9 mouse cellular contexts compared by ENCODE assay signal in genomic region chr17:64914302-64914701, GRCm38 (mm10).
DNase-seq lines count a peak whose midpoint lies in the region; ATAC-seq and TF ChIP-seq lines count a peak whose summit lies in the region.
"Had no signal": no experiment of that assay in that cellular context is flagged by ENCODE, and none has a peak within 500 bp of the region (broad histone marks: within the 10 kb centered on the region; RNA-seq: fewer than 3 reads in every experiment).

No protein-coding gene starts in this region.

- intact Hi-C loops in heart, postnatal 25 days (cut with DNase I): no loop called here

- peak; percentile 78 for DNase-seq in heart, adult 11 months
- DNase-seq in heart, postnatal 25 days (ENCODE audit: low spot score): no peak
- DNase-seq in retina, postnatal 1 day: peak; percentile 24
- no peak for DNase-seq in retina, embryonic 14.5 days (ENCODE audit: low spot score)
- peak; percentile 29 for DNase-seq in kidney, postnatal 0 days (ENCODE audit: low spot score)
- DNase-seq in frontal cortex, postnatal 10 days (ENCODE audit: low spot score in 2 of 2): no peak
- no peak for DNase-seq in cerebellum, adult 8-10 months

- H3K9ac ChIP-seq in kidney, postnatal 0 days (ENCODE audit: low read depth, low read length): no peak overlapping the region
- H3K9ac ChIP-seq in neural tube, embryonic 14.5 days (replicated peaks; ENCODE audit: low read depth, low read length): no peak overlapping the region

- H3K36me3 ChIP-seq in kidney, postnatal 0 days (ENCODE audit: insufficient read depth, low read length): no peaks in the 10 kb centered on the region
- no peaks in the 10 kb centered on the region for H3K36me3 ChIP-seq in neural tube, embryonic 14.5 days (ENCODE audit: control insufficient read depth, insufficient read depth, low read length)

- H3K27me3 ChIP-seq in kidney, postnatal 0 days (ENCODE audit: insufficient read depth, low read length): no peaks in the 10 kb centered on the region
- no peaks in the 10 kb centered on the region for H3K27me3 ChIP-seq in neural tube, embryonic 14.5 days (ENCODE audit: control insufficient read depth, insufficient read depth, low read length)

- H3K4me1 ChIP-seq in kidney, postnatal 0 days (replicated peaks; ENCODE audit: insufficient read depth, low read length): 0 out of 2 replicates have a peak, but pooled peaks cover 3% of the 10 kb centered on the region
- peaks cover 17% of the 10 kb centered on the region for H3K4me1 ChIP-seq in neural tube, embryonic 14.5 days (ENCODE audit: control insufficient read depth, insufficient read depth, low read length)

- 21% methylated on average over 8 of the region's 8 CpGs for WGBS in kidney, postnatal 0 days
- WGBS in neural tube, embryonic 14.5 days: 26% methylated on average over 8 of the region's 8 CpGs

- no peak; the same call in 1 of the 2 replicates for ATAC-seq in kidney, postnatal 0 days (replicated peaks; ENCODE audit: low FRiP score, low read depth)
- peak; percentile 35; the same call in 1 of the 2 replicates for ATAC-seq in neural tube, embryonic 14.5 days (ENCODE audit: low read depth)

- TF ChIP-seq CTCF in kidney, postnatal 0 days (IDR thresholded peaks at IDR 0.05; ENCODE audit: low read depth): no peak

- no peak overlapping the region for H3K27ac ChIP-seq in kidney, postnatal 0 days
- H3K27ac ChIP-seq in neural tube, embryonic 14.5 days (ENCODE audit: low read depth, low read length): no peak overlapping the region

- no peaks in the 10 kb centered on the region for H3K9me3 ChIP-seq in kidney, postnatal 0 days (replicated peaks; ENCODE audit: low read length)
- no peaks in the 10 kb centered on the region for H3K9me3 ChIP-seq in neural tube, embryonic 14.5 days (ENCODE audit: control insufficient read depth, low read length)

- no peak overlapping the region for H3K4me3 ChIP-seq in kidney, postnatal 0 days (replicated peaks; ENCODE audit: low read depth, low read length)
- no peak overlapping the region for H3K4me3 ChIP-seq in neural tube, embryonic 14.5 days (ENCODE audit: low read depth, low read length)
- H3K4me3 ChIP-seq: erythroblast, embryonic 14.5 days had no signal

- no peak overlapping the region for H3K4me2 ChIP-seq in kidney, postnatal 0 days (ENCODE audit: low read length)
- H3K4me2 ChIP-seq in neural tube, embryonic 14.5 days (ENCODE audit: low read depth, low read length): no peak overlapping the region

Comparison
In these comparisons a context has a peak if more than half of its experiments do, and no peak if none do; other contexts are left out.
1. DNase-seq: peak in heart, adult 11 months (single experiment), retina, postnatal 1 day (single experiment) and kidney, postnatal 0 days (single experiment); none in heart, postnatal 25 days (single experiment), retina, embryonic 14.5 days (single experiment), frontal cortex, postnatal 10 days (0 of 2) and cerebellum, adult 8-10 months (single experiment).